ENCODE assay signal across 8 mouse cellular contexts in the genomic region with DNA sequence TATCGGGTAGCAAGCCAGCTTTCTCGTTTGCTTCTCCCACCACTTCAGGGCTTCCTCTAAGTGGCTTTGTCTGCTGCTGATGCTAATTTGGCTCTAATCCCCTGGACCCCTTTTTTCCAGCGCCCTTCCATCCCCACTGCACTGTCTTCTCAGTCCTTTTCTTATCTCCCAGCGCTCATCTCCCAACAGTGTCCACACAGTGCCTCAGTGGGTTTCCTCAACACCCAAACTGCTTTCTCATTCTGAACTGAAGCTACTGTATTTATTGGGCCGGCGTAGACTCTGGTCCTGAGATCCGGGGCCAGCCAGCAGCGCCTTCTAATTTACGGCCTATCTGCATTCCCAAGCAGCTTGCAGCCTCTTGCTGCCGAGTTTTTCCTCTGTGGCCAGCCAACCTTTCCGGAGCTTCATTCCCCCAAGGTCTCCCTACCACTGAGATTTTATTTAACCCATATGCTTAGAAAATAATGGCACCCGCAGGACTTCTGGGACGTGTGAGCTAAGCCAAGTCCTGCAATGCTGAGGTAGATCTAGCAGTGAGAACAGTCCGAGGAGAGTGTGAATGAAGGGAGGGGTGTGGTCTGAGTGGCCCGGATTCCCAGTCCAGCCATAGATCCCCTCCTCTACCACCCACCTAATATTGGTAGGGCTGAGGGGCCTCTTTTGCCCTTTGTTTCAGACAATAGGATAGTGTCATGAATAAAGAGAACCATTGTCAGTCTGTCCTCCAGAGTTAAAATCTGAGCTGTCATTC. TPM values are rescaled to one million over a fixed set of nuclear protein-coding genes. Genes with fewer than 3 reads are reported as not detected.
DNase-seq lines count a peak whose midpoint lies in the region; ATAC-seq and TF ChIP-seq lines count a peak whose summit lies in the region.

Gene Gng2 (minus strand): TSS at position 357 of the 754 bp plus-strand sequence.

- ATAC-seq in CD4-positive, CD25-positive, alpha-beta regulatory T cell, adult 4 months: no peak
- no peak for ATAC-seq in heart, postnatal 0 days (ENCODE audit: insufficient read depth, low read depth)
- no peak for ATAC-seq in monocyte, adult 5-6 weeks (replicated peaks; ENCODE audit: insufficient number of reproducible peaks, low FRiP score, low TSS enrichment, poor library complexity, severe bottlenecking)

- peak within 1 kb of the TSS; percentile 60 for H3K4me3 ChIP-seq in heart, postnatal 0 days (ENCODE audit: low read depth, low read length)

- H3K9me3 ChIP-seq in heart, postnatal 0 days (replicated peaks; ENCODE audit: control insufficient read depth, low read length): no peaks in the 10 kb centered on the region

- H3K4me2 ChIP-seq in heart, postnatal 0 days (ENCODE audit: low read depth, low read length): peak within 1 kb of the TSS; percentile 93

- H3K9ac ChIP-seq in heart, postnatal 0 days (replicated peaks; ENCODE audit: low read depth, low read length): peak within 1 kb of the TSS; percentile 62

- H3K36me3 ChIP-seq in heart, postnatal 0 days (replicated peaks; ENCODE audit: control insufficient read depth, insufficient read depth, low read length): no peaks in the 10 kb centered on the region

- no peak for DNase-seq in frontal cortex, adult 2 months (ENCODE audit: extremely low spot score in 1 of 2, low spot score in 1 of 2)
- no peak for DNase-seq in frontal cortex, postnatal 10 days (ENCODE audit: low spot score in 2 of 2)
- peak; percentile 73 for DNase-seq in cerebellum, adult 9-10 months
- DNase-seq in heart, postnatal 0 days (ENCODE audit: low spot score): no peak
- DNase-seq in left cerebral cortex, postnatal 14 days (ENCODE audit: low spot score in 2 of 2): no peak
- DNase-seq in spleen, postnatal 4 days (ENCODE audit: low spot score in 2 of 2): no peak

- peaks cover 15% of the 10 kb centered on the region for H3K4me1 ChIP-seq in heart, postnatal 0 days (ENCODE audit: control insufficient read depth, insufficient read depth)

- 0 out of 2 replicates have a peak, but pooled peaks have one; percentile 27 for TF ChIP-seq EP300 in heart, postnatal 0 days (IDR thresholded peaks at IDR 0.05; ENCODE audit: low read depth)

- intact Hi-C loops in left cerebral cortex, postnatal 14 days (cut with DNase I): loop anchor here (1.0 kb wide), 1 partner anchor 8 kb away; no protein-coding TSS in a partner anchor

- peak within 1 kb of the TSS; percentile 73 for H3K27ac ChIP-seq in heart, postnatal 0 days (ENCODE audit: low read depth)

- WGBS in heart, postnatal 0 days: 23% methylated on average over 15 of the region's 15 CpGs

- TF ChIP-seq CTCF in heart, postnatal 0 days (IDR thresholded peaks at IDR 0.05; ENCODE audit: low read depth): no peak

- H3K27me3 ChIP-seq in heart, postnatal 0 days (ENCODE audit: control insufficient read depth, insufficient read depth, low read length): no peaks in the 10 kb centered on the region

RNA-seq across cellular contexts. Expression of gene Gng2, which starts in this region (rescaled TPM):
- polyA plus RNA-seq in frontal cortex, adult 2 months (2012; rRNA removed): 70.9 and 75.4 TPM in 2 replicates
- polyA plus RNA-seq in CD4-positive, CD25-positive, alpha-beta regulatory T cell, adult 4 months (2017; shearing (Covaris generic)): 10 to 100 TPM; 39.1 to 54.2 TPM
- 31.8 and 48.0 TPM in 2 replicates for total RNA-seq in heart, postnatal 0 days (2014; rRNA removed; ENCODE audit: low replicate concordance)
- polyA plus RNA-seq in heart, postnatal 0 days (2015; fragmentation: Nextera tagmentation; extraction: Ambion mirVana): 47.1 and 56.7 TPM in 2 replicates
- 100 to 1,000 TPM; 346 to 354 TPM for total RNA-seq in left cerebral cortex, postnatal 14 days (2021)
- total RNA-seq in monocyte, adult 5-6 weeks (2017): 22.2 to 39.8 TPM (median 35.7 TPM) in 3 replicates
